Mouse (Mus musculus): ENCODE data around the gene Apobec4.
A peak's percentile ranks its signal among the peaks of the same experiment; 100 is the strongest.
"Not testable (repeated sequence)": the region's sequence is repeated elsewhere in the genome, so short reads cannot be mapped to it uniquely, and the experiment has no call there.

Apobec4 gene

DNA sequence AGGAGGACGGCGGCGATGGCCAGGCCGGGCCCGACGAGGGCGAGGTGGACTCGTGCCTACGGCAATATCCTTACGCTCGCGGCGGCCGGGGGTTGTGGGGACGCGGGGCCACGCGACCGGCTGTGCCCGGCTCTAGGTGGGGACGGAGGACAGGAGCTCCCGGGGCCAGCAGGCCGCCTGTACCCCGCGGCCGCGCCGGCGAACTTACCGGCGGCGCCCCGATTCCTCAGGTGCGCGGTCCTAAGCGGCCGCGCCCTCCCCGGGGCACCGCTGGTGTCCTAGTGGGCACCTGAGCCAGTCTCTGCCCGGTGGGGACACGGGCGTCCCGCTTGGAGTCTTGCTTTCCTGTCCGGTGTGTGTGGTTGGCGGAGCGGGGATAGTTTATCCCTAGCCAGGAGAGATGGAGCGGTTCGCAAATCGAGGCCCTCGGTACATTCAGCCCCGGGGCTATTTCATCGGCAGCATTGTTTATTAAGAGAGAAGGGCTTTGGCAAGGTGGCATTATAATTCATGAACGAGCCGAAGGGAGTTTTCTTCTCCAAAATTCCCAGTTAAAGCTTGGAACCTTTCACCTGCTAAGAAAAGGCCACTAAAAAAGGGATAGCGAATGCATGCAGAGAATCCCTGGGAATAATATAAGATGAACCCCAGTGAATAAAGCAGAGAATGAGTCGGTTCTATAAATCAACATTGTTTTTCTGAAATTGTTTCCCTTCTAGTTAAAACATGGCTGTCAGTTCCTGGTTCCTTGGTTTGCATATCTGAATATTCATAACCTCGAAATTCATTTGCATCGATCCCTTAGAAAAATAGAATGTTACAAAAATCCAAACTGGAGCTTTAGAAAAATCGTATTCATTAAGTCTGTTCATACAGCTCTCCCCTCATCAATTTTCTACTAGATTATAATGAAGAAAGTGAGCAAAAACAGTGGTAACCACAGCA is 16.7 kb downstream of the Apobec4 start:
- DNase-seq: no peak

DNA sequence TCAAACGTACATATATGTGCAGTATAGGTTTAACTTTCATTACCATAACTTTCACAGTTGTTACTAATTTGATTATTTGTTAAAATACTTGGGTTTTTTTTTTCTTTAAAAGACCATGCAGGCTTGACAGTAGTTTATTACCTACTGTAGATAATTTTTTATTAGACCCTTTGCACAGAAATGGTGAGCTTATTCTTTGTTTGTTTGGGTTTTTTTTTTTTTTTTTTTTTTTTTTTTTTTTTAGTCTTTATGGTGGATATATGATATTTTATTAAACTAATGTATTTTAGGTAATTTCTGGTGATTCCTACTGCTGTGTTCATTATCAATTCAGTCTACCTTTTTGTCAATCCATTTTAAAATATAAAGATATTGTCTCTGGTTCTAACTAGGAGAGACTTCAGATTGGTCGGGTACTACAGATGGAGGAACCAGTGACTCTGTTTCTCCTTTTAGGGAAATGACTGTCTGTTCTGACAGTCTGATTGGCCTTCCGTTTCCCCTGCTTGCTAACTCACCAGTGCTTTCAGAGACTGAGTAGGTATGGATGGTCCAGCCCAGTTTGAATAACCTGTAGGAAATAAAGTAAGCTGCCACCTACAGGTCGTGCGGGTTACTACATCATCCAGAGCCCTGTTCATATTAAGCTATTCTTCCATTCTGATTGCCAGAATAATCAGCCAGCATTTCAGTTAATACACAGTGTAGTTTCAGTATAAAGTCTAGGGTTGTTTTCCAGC is 17.6 kb downstream of the Apobec4 start:
- peak; percentile 80 for DNase-seq

DNA sequence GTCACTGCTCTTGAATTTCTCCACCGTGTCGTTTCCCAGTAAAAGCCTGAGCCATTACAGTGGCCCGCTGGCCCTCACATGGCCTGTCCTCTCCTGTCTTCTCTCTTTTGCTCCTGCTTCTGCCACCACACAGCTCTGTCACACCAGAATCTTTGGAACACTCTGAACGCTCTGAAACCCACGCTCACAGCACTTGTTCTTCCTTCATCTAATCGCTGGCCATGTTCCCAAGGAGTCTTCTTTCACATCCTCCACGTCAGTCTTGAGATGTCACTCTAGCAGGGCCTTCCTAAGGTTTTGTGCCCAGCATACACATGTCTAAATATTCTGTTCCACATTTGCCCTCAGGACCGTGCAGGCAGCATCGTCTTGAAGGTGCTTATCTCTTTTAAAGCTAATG is 20.7 kb downstream of the Apobec4 start:
- DNase-seq: no peak

DNA sequence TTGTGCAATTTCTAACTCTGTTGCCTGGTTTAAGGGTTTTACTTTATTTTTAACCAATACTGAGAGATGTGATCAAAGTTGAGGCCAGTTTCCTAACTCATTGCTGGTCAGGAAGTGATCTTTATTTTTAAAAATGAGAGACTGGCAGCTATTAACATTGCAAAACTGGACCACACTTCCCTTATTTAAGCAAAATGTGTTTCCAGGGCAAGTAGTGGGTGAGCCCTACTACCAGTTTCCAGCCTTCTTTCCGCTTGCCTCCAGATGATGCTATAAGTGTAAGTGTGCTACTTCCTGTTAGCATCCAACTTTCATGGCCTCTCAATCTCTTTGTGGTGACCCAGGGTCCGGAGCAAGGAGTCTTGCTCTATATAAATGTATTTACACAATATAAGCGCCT is 24.2 kb downstream of the Apobec4 start:
- DNase-seq: not testable (repeated sequence)

DNA sequence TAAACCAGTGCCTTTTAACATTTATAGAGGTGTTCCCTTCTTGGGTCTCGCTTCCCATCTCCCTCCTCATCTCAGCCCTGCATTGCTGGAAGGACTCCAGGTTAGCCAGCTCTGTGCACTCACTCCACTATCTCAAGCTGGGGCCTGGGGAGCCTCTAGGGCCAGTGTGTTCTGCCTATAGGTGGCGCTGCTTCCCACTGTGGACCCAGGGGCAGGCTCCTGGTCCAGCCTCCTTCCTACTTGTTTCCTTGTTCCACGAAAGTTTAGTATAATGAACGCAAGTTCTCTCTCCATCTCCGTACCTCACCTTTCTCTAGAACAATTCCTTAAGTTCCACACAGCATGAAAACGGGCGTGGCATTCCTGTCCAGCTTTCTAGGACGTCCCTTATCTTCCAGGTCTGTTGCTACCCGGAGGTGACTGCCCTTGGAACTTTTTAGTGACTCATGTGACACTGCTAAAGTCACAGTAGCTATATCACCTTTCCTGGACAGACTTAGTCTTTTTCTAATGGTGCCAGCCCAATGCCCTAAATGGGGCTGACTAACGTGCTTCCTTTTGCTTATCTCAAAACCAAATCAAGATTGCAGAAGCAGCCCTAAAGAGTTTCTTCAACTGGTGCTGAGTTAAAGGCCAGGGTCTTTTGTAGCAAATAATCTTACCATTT is 28.9 kb downstream of the Apobec4 start:
- DNase-seq: peak; percentile 29

DNA sequence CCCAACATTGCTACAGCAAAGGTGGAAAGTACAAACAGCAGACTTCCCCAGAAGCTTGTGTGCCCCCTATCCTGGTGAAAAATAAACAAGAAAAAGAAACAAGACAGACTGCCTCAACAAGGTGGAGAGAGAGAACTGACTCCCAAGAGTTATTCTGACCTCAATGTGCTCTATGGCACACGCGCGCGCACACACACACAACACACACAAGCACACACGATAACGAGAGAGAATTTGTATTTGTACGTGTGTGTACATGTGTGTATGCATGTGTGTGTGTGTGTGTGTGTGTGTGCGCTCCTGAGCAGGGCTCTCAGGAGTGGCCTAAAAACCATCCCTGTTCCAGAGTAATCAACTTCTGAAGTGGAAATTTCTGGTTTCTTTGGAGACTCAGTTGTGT is 34.3 kb downstream of the Apobec4 start:
- DNase-seq: no peak

DNA sequence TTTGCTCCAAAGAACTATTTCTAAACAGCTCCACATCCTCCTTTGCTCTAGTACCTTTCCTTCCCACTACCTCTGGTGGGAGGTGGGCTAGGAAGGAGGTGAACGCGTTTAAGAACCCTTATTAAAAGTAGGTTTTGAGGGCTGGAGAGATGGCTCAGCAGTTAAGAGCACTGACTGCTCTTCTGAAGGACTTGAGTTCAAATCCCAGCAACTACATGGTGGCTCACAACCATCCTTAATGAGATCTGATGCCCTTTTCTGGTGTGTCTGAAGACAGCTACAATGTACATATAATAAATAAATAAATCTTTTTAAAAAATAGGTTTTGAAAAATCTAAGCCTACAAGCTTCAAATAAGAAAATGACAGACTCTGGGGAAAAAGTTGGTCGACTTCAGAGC is 35.1 kb downstream of the Apobec4 start:
- DNase-seq: not testable (repeated sequence)

DNA sequence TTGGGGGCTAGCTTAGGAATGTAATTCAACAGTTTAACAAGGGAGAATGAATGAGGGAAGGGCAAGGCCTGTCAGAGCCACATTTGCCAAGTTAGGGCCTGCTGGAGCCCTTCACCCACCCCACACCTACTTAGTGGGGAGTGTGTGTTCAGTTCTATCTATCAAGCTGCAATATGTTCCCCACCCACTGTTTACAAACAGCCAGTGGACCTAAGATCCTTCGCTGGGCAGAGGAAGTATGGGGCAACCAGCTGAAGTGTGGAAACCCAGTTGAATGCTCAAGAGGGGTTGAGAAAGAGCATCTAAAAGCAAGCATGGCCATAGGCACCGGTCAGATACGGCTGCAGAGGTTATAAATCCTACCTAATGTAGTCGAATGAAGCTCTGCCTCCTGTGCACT is 36.6 kb downstream of the Apobec4 start:
- DNase-seq: no peak

DNA sequence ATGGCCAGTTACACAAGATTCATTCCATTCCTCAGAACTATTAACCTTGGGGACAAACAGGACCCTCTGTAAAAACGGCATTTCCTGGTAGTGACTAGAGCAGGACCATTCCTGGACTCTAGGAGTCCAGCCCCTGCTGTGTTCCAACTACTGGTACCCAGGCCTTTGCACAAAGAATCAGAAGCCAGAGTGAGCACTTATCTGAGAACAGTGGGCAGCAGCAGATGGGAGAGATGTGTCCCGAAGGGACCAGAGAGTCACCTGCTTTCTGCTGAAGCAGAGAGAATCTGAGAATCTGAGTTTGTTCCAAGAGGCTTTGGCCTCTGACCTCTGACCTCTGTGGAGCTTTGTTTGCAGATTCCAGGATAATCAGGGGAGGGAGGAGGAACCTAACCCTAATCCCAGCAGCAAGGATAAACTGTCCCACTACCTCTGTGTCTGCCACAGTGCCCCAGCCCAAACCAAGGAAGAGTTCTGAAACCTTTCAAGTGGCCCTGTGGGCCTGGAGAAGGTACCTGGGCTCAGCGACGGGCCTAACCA is 37.8 kb downstream of the Apobec4 start:
- no peak for DNase-seq

DNA sequence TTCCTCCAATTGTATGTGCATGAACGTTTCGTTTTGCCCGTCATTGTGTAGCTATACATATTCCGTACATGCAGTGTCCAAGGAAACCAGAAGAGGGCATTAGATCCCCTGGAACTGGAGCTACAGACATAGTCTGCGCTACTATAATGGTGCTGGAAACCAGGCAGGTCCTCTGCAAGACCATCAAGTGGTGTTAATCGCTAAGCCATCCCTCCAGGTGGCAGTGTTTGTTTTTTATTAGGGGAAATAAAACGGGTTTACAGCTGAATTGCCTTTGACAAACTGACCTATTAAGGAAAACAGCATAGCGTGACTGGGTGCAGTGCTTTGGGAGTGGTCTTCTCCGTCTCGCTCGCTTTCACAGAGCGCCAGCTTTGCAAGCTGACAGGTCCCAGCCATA is 39.9 kb downstream of the Apobec4 start:
- no peak for DNase-seq

DNA sequence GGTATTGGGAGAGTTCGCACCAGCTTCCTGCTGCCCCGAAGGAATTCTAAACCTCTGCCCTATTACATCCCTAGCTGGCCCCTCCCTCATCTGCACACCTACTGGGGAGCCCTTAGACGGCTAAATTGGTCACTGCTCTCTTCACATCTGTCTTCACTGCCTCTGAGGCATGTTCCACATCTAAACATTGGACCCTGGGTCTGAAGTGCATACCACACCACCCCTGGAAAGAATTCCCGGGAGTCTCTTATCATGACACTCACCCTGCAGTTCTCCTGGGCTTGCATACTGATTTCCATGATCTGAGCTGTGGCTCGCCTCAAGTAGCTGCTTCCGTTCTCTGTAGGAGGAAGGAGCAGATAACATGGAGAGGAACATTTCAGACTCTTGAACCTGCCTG is 40.5 kb downstream of the Apobec4 start:
- DNase-seq: no peak

DNA sequence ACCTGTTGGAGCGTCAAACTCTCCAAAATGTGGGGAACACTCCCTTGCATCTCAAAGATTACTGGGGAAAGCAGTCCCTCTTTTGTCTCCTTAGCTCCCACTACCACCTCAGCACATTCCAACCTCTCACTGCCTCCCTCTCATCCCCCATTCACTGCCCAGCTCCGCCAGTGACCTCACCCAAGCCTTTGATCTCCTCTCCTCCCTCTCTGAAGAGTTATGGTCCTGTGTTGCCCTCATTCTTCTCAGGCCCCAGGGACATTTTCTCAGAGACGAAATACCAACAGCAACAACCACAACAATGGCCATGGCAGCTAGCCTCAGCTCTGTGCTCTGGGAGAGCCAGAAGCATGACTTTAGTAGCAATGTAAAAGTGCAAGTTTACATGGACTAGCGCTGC is 40.9 kb downstream of the Apobec4 start:
- no peak for DNase-seq

DNA sequence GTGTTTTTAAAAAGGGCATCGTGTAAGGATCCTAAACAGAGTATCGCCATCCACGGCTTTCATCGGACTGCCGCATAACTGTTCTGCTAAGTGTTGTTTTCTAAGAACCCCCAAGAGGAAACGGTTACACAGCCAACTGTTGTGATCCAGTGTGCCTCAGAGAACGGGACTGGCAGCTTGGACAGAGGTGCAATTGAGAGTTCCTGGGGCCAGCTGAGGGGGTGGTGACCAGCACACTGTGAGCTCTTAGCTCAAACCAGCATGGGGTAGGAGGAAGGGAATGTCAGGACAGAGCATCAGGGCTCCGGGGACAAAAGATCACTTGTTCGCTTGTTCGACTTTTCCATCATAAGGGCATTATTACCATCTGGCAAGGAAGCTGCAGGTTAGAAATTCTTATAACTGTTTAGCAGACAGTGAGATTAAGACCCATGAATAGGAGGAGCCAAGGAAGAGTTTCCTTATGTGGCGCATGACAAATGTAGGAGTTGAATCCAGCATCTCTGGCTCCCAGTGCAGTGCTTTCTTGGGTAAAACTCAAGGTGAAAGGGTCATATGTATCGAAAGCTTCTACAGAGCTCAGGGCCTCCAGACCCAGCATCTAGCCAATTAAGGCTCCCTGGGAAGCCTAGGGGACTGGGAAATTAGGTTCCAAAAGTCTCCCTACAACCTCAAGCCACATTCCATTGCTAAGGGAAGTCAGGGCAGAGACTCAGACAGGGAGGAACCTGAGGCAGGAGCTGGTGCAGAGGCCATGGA is 42.6 kb downstream of the Apobec4 start:
- DNase-seq: no peak

DNA sequence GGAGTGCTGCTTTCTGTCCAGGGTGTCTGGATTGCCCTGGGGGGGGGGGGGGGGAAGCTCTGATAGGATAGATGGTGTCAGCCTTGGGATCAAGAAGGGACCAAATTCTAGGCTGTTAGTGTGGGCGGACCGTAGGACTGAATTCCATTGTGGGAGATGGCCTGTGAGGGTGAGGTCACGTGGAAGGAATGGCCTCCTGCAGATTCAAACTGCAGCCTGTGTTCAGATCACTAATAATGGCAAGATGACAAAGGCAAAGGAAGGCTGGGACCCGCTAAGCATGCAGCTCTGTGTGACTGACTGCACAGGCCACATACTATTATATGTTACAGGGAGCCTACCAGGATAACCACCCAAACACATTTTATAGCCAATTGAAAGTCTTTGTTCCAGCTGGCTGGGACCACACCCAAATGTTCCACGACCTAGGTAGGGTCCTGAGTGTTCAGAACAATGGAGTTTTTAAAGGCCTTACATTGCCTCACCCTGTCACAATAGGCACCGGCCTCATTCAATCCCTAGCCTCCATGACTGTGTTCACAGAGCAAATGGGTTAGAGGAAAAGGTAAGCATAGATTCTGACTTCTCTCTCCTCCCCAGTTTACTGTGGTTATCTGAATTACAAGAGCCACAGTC is 43.3 kb downstream of the Apobec4 start:
- no peak for DNase-seq

DNA sequence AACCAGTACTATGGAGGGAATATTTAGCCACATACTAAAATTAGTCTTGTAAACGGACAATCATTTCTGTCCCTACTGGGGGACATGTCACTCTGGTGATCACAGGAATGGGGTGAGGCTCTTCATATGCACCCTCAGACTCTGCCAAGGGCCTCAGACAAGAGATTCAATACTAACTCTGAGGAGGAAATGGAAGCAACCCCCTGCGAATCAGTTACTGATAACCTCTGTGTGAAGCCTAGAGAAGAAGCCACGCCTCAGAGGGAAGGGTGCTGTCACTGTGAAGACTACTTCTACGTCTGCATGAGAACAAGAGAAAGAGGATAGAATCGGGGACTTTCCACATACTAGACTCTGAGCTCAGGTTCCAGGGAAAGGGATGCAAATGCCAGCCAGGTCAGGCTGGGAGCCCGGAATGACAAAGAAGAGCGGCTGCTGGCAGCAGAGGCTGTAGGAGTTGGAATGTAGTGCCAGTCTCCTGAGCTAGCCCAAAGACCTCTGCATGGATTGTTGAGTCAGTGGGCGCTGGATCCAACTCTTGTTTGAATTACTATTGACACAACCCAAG is 45.4 kb downstream of the Apobec4 start:
- no peak for DNase-seq

DNA sequence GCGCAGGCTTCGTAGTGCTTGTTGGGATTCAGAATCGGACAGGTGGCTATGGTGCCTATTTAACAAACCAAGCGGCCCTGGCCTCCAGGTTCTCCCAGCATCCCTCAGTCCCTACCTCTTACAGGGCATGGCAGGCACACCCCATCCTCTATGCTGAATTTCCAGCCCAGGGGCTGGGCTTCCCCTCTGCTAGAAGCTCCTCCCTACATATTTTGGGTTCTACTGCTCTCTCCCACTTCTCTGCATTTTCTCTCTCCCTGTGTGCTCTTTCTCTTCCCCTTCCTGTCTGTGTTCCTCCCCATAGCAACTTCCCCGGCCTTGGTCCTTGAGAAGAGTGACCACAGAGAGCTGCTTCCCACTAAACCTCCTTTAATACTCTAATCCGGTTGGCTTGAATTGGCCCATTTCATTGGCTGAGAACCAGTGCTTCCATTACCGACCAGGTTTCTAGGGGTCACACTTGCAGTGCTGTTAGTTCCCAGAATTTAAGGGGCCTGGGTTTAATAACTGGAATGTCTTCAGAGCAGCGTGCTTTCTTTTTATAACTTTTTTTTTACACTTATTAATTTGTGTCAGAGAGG is 46.4 kb downstream of the Apobec4 start:
- no peak for DNase-seq

DNA sequence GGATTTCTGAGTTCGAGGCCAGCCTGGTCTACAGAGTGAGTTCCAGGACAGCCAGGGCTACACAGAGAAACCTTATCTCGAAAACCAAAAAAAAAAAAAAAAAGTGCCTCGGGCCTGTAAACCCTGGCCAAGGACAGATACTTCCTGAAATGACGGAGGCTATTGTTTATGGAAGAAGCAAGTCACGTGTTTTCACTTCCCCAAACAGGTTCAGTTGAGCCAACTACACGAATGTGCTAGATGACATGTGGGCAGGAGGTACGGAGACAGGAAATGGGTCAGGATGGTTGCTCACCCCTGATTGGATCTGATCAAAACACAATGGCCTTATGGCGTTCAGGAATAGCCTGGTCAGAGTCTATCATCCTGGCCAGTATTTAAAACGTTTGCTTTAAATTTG is 47.8 kb downstream of the Apobec4 start:
- DNase-seq: no peak

DNA sequence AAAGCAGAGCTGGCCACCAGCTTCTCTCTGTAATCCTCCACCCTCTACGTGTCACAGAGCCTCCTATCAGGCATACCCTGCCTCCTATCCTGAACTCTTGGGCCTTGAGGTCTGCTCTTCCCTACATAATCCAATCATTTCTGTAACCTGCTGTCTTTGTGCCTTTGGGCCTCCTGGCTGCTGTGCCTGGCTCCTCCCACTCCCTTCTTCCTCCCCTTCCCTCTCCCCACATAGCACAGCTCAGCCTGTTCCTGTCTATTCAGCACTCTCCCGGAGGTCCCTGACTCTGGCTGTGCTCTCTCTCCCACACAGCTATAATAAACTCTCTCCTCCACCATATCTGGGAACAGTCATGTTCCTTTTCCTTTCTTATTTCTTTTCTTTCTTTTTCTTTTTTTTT is 49.5 kb downstream of the Apobec4 start, which contains the start of gene Ncf2:
Ncf2 (plus strand) TSS at position 298 of the 400 bp plus-strand sequence.
- DNase-seq: no peak

DNA sequence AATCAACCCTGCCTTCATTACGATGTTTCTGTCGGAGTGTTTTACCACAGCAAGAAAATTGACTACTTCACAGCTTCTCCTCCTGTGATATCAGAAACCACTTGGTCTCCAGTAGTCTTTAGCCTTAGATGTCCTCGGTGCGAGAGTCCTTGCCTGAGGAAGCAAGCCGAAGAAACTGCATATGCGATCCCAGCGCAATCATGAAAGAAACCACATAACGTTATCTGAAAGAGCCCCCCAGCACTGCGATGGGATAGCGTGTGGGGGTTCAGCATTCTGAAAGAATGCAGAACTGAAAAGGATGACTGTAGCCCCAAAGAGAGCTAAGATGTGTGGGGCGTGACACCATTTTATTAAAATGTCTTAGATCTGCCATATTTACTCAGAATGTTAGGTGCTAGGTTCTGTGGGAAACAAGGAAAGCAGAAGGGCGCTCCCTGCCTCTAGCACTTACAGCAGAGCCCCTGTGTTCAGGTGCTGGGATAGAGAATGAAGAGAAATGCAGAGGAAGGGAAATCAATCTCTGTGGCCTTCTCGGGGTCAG is 50.4 kb downstream of the Apobec4 start:
- DNase-seq: no peak

DNA sequence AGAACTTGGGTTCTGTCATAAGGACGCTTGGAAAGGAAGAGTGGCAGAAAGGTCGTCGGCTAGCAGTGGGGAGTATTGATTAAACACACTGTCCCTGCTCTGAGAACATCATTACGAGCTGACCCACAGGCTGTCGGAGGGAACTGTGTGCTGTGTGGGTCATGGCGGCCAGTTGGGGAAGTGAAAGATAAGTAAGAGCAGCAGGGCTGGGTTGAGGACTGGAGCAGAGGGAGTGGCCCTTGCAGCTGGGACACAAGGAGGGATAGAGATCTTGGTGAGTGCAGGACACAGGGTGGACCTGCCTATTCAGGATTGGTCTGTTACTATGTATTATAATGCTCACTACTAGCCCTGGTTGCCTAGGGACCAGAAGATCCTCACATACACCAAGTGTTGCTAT is 54.6 kb downstream of the Apobec4 start:
- no peak for DNase-seq
